Mouse (Mus musculus): Measurements from ENCODE around the gene Ldlr.

The Ldlr gene

GRCm38 (mm10) chr9:21725224-21726121 lies 2.2 kb downstream of the Ldlr start:
- no peak for DNase-seq (ENCODE audit: low read depth, low spot score)

GRCm38 (mm10) chr9:21726218-21726975 lies 3.1 kb downstream of the Ldlr start:
- DNase-seq (ENCODE audit: low read depth, low spot score) = no peak

GRCm38 (mm10) chr9:21728261-21728832 lies 5.1 kb downstream of the Ldlr start:
- DNase-seq (ENCODE audit: low read depth, low spot score) = no peak

GRCm38 (mm10) chr9:21729264-21729663 lies 6.0 kb downstream of the Ldlr start:
- no peak for DNase-seq (ENCODE audit: low read depth, low spot score)

- no peak for DNase-seq (ENCODE audit: low read depth, low spot score)
Measured at GRCm38 (mm10) chr9:21732288-21732687, 9.0 kb downstream of the Ldlr start.

- no peak for DNase-seq (ENCODE audit: low read depth, low spot score)
Measured at GRCm38 (mm10) chr9:21733446-21733845, 10.2 kb downstream of the Ldlr start.

- DNase-seq (ENCODE audit: low read depth, low spot score) = no peak
Measured at GRCm38 (mm10) chr9:21733989-21734388, 10.7 kb downstream of the Ldlr start.

GRCm38 (mm10) chr9:21735126-21735525 lies 11.8 kb downstream of the Ldlr start:
- DNase-seq (ENCODE audit: low read depth, low spot score) = no peak

GRCm38 (mm10) chr9:21736580-21736979 lies 13.3 kb downstream of the Ldlr start:
- DNase-seq (ENCODE audit: low read depth, low spot score) = no peak

- DNase-seq (ENCODE audit: low read depth, low spot score) = no peak
Measured at GRCm38 (mm10) chr9:21737188-21737587, 13.9 kb downstream of the Ldlr start.

GRCm38 (mm10) chr9:21738776-21739175 lies 15.5 kb downstream of the Ldlr start:
- DNase-seq (ENCODE audit: low read depth, low spot score) = no peak

- no peak for DNase-seq (ENCODE audit: low read depth, low spot score)
Measured at GRCm38 (mm10) chr9:21740427-21740826, 17.1 kb downstream of the Ldlr start.

- DNase-seq (ENCODE audit: low read depth, low spot score) = no peak
Measured at GRCm38 (mm10) chr9:21741514-21741913, 18.2 kb downstream of the Ldlr start.

GRCm38 (mm10) chr9:21747238-21747774 lies 24.0 kb downstream of the Ldlr start:
- no peak for DNase-seq (ENCODE audit: low read depth, low spot score)

GRCm38 (mm10) chr9:21748033-21748432 lies 24.8 kb downstream of the Ldlr start:
- DNase-seq (ENCODE audit: low read depth, low spot score) = no peak

GRCm38 (mm10) chr9:21748491-21748890 lies 25.2 kb downstream of the Ldlr start:
- DNase-seq (ENCODE audit: low read depth, low spot score) = no peak

GRCm38 (mm10) chr9:21749382-21750118 lies 26.3 kb downstream of the Ldlr start:
- DNase-seq (ENCODE audit: low read depth, low spot score) = no peak

- no peak for DNase-seq (ENCODE audit: low read depth, low spot score)
Measured at GRCm38 (mm10) chr9:21750370-21750769, 27.1 kb downstream of the Ldlr start.

GRCm38 (mm10) chr9:21751347-21751746 lies 28.1 kb downstream of the Ldlr start:
- no peak for DNase-seq (ENCODE audit: low read depth, low spot score)

GRCm38 (mm10) chr9:21752252-21752792 lies 29.0 kb downstream of the Ldlr start:
- no peak for DNase-seq (ENCODE audit: low read depth, low spot score)

- no peak for DNase-seq (ENCODE audit: low read depth, low spot score)
Measured at GRCm38 (mm10) chr9:21754003-21754402, 30.7 kb downstream of the Ldlr start.

All from brain, embryonic 18.5 days (tissue).